Mouse (Mus musculus) brain, embryonic 14.5 days (tissue): ENCODE results near the gene Crip2.

Experiments used
- CTCF ChIP-seq: fragments of 200-500 bp; IDR thresholded peaks from 2 replicates; pipeline ENCODE4 v1.5.1; 2012; ENCODE audit warnings: inconsistent platforms, mild to moderate bottlenecking, moderate library complexity, borderline replicate concordance; ENCODE audit not compliant: insufficient read depth, insufficient read length; ENCODE audit errors: extremely low read depth
- POLR2A ChIP-seq: fragments of 200-500 bp; IDR thresholded peaks from 2 replicates; pipeline ENCODE4 v1.6.1; 2012; ENCODE audit warnings: mild to moderate bottlenecking, inconsistent platforms, borderline replicate concordance; ENCODE audit not compliant: poor library complexity, insufficient read depth, insufficient read length, severe bottlenecking; ENCODE audit errors: extremely low read depth

GRCm38 (mm10) chr12:113138291-113138690, 1.7 kb upstream of the Crip2 start:
- no peak for TF ChIP-seq CTCF
- no peak for TF ChIP-seq POLR2A
